Mouse (Mus musculus): Measurements from ENCODE around the gene Sgsm2. TPM values are rescaled to one million over a fixed set of nuclear protein-coding genes. Genes with fewer than 3 reads are reported as not detected.

Sgsm2 gene
- polyA plus RNA-seq, 1 experiment: 14.5 TPM

DNA sequence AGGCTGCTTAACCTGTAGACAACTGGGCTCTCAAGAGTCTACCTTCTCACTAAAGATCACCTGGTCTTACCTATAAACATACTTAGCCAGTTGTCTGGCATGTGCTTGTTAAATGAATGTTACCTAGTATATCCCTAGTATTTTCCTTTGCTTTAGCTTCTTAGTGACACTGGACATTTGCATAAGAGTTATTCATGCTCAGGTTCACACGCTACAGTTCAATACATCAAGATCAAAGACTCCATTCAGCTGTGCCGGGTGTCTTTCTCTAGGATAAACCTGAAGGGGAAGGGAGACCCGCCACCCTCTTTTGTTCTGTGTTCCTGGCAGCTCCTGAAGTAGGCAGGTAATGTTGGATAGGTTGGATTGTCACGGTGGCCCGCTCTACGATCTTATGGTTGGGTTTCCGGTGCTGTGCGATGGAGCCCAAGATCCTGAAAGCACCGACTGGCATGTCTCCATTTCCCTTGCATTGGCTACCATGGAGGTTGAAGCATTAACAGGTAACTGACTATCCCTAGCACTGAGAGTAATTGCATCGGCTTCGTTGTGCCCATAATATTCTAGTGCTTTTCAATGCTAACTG, 67.8 kb downstream of the Sgsm2 start:
- no peak for DNase-seq
- Histone ChIP-seq H3K27ac (ENCODE audit: control insufficient read depth, insufficient read depth, low read length) (peak overlapping the region; percentile 77; the same call in 1 of the 2 replicates), H3K27me3 (ENCODE audit: control insufficient read depth, insufficient read depth, low read length) (no peaks in the 10 kb centered on the region), H3K36me3 (ENCODE audit: control insufficient read depth, insufficient read depth, low read length) (no peaks in the 10 kb centered on the region), H3K4me1 (replicated peaks; ENCODE audit: control insufficient read depth, insufficient read depth, low read length) (peaks cover 33% of the 10 kb centered on the region), H3K4me3 (ENCODE audit: control insufficient read depth, insufficient read depth, low read length) (no peak overlapping the region)
- TF ChIP-seq POLR2A (IDR thresholded peaks at IDR 0.05; ENCODE audit: control insufficient read depth, extremely low read depth, insufficient read depth, low read length, poor library complexity): no peak
- TF ChIP-seq CTCF (IDR thresholded peaks at IDR 0.05; ENCODE audit: borderline replicate concordance, control insufficient read depth, extremely low read depth, insufficient read depth, low read length, poor library complexity): no peak
- 33% methylated on average over 11 of the region's 11 CpGs for WGBS

DNA sequence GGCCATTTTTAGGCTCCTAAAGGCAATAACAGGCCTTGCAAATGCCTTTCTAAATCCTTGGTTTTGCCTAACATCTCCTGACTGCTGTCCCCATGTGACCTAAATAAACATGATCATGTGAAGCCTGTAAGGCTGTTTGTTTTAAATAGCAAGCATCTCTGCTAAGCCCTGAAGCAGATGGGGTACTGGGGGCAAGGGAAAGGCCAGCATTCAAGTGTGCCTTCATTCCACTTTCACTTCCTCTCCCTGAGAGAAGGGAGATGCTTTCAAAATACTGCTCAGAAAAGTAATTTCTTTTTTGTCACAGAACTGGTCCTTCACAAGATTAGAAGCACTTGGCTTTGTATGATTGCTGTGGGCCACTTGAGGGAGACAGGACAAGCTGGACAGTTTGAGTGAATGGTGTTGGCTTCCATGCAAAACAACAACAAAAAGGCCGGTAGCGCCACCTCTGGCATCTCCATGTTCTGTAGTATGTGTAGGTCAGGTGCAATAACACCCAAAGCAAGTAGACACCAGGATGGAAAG, 68.4 kb downstream of the Sgsm2 start:
- H3K27me3 ChIP-seq (ENCODE audit: control insufficient read depth, insufficient read depth, low read length): no peaks in the 10 kb centered on the region
- no peak overlapping the region for H3K4me3 ChIP-seq (ENCODE audit: control insufficient read depth, insufficient read depth, low read length)
- 84% methylated on average over 2 of the region's 2 CpGs for WGBS
- TF ChIP-seq CTCF (IDR thresholded peaks at IDR 0.05; ENCODE audit: borderline replicate concordance, control insufficient read depth, extremely low read depth, insufficient read depth, low read length, poor library complexity) (no peak), POLR2A (IDR thresholded peaks at IDR 0.05; ENCODE audit: control insufficient read depth, extremely low read depth, insufficient read depth, low read length, poor library complexity) (no peak)
- no peak overlapping the region for H3K27ac ChIP-seq (ENCODE audit: control insufficient read depth, insufficient read depth, low read length)
- DNase-seq: no peak
- peaks cover 27% of the 10 kb centered on the region for H3K4me1 ChIP-seq (replicated peaks; ENCODE audit: control insufficient read depth, insufficient read depth, low read length)
- H3K36me3 ChIP-seq (ENCODE audit: control insufficient read depth, insufficient read depth, low read length): no peaks in the 10 kb centered on the region

DNA sequence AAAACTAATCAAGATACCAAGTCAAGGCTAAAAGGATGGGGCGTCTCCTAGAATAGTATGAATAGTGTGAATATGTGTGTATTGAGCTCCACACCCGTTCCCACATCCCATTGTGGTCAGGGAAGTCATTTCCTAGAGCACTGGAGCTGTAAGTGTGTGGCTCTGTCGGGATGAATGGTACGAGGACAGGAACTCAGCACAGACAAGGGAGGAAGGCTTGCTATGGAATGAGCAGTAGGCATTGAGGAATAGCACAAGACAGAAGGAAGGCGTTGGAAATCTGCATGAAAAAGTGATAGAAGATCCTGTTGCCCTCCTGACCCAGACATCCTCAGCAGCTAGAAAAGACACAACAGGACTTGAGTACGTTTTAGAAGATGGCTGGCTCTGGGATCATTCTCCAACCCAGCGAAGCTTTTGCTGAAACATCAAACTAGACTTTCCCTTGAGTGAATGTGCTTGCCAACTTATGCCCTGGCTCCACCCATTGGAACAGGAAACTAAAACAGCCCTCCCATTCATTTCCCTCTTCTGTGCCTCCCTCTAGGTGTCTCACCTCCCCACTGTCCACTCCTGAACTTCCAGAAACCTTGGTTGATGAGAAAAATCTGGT, 69.0 kb downstream of the Sgsm2 start:
- TF ChIP-seq CTCF (IDR thresholded peaks at IDR 0.05; ENCODE audit: borderline replicate concordance, control insufficient read depth, extremely low read depth, insufficient read depth, low read length, poor library complexity) (no peak), POLR2A (IDR thresholded peaks at IDR 0.05; ENCODE audit: control insufficient read depth, extremely low read depth, insufficient read depth, low read length, poor library complexity) (no peak)
- H3K27ac ChIP-seq (ENCODE audit: control insufficient read depth, insufficient read depth, low read length): no peak overlapping the region
- H3K4me1 ChIP-seq (replicated peaks; ENCODE audit: control insufficient read depth, insufficient read depth, low read length): peaks cover 22% of the 10 kb centered on the region
- no peak for DNase-seq
- no peaks in the 10 kb centered on the region for H3K27me3 ChIP-seq (ENCODE audit: control insufficient read depth, insufficient read depth, low read length)
- H3K36me3 ChIP-seq (ENCODE audit: control insufficient read depth, insufficient read depth, low read length): no peaks in the 10 kb centered on the region
- 71% methylated on average over 7 of the region's 7 CpGs for WGBS
- H3K4me3 ChIP-seq (ENCODE audit: control insufficient read depth, insufficient read depth, low read length): no peak overlapping the region

DNA sequence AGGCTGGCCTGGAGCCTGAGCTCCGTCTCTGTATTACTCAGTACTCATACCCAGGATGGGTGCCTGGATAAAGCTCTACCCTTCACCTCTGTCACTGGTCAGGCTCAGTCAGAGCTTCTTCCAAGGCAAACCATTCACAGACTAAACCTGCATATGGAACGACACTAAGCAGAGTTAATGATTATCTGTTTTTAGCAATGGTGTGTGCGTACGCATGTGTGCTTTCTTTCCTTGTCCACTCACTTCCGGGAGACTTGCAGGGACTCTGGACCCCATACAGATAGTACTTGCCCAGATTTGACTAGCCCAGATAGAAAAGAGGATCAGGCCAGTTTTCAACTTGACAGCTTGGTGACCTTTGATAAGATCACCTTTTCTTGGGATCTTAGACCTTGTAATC, 70.2 kb downstream of the Sgsm2 start:
- no peak overlapping the region for H3K27ac ChIP-seq (ENCODE audit: control insufficient read depth, insufficient read depth, low read length)
- no peak for TF ChIP-seq POLR2A (IDR thresholded peaks at IDR 0.05; ENCODE audit: control insufficient read depth, extremely low read depth, insufficient read depth, low read length, poor library complexity)
- TF ChIP-seq CTCF (IDR thresholded peaks at IDR 0.05; ENCODE audit: borderline replicate concordance, control insufficient read depth, extremely low read depth, insufficient read depth, low read length, poor library complexity): no peak
- DNase-seq: no peak

DNA sequence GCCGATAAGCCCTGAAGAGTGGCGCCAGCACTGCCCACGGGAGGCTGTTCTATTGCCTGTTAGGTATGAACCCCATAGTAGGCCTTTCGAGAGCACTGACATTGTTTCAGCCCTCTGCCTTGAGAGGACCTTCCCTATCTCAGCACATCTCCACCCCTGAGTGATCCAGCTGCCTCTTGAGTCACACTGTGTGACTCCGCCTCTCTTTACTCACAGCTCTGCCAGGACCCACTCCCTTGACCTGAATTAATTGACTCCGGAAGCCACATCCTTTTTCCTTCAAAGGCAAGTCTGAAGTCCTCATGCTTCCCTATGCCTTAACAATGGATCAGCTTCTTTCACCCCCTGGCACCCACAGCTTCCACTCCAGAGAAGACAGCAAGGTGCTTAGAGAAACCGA, 70.7 kb downstream of the Sgsm2 start:
- TF ChIP-seq POLR2A (IDR thresholded peaks at IDR 0.05; ENCODE audit: control insufficient read depth, extremely low read depth, insufficient read depth, low read length, poor library complexity) (no peak), CTCF (IDR thresholded peaks at IDR 0.05; ENCODE audit: borderline replicate concordance, control insufficient read depth, extremely low read depth, insufficient read depth, low read length, poor library complexity) (no peak)
- H3K4me1 ChIP-seq (replicated peaks; ENCODE audit: control insufficient read depth, insufficient read depth, low read length): peaks cover 15% of the 10 kb centered on the region
- H3K36me3 ChIP-seq (ENCODE audit: control insufficient read depth, insufficient read depth, low read length): no peaks in the 10 kb centered on the region
- 93% methylated on average over 7 of the region's 7 CpGs for WGBS
- no peak overlapping the region for H3K4me3 ChIP-seq (ENCODE audit: control insufficient read depth, insufficient read depth, low read length)
- DNase-seq: no peak
- H3K27ac ChIP-seq (ENCODE audit: control insufficient read depth, insufficient read depth, low read length): no peak overlapping the region
- no peaks in the 10 kb centered on the region for H3K27me3 ChIP-seq (ENCODE audit: control insufficient read depth, insufficient read depth, low read length)

More for the DNA sequence above, 70.2 kb downstream of the Sgsm2 start:
- Histone ChIP-seq H3K4me3 (ENCODE audit: control insufficient read depth, insufficient read depth, low read length) (no peak overlapping the region), H3K36me3 (ENCODE audit: control insufficient read depth, insufficient read depth, low read length) (no peaks in the 10 kb centered on the region), H3K4me1 (replicated peaks; ENCODE audit: control insufficient read depth, insufficient read depth, low read length) (peaks cover 15% of the 10 kb centered on the region), H3K27me3 (ENCODE audit: control insufficient read depth, insufficient read depth, low read length) (no peaks in the 10 kb centered on the region)
- WGBS: 97% methylated on average over 5 of the region's 5 CpGs

DNA sequence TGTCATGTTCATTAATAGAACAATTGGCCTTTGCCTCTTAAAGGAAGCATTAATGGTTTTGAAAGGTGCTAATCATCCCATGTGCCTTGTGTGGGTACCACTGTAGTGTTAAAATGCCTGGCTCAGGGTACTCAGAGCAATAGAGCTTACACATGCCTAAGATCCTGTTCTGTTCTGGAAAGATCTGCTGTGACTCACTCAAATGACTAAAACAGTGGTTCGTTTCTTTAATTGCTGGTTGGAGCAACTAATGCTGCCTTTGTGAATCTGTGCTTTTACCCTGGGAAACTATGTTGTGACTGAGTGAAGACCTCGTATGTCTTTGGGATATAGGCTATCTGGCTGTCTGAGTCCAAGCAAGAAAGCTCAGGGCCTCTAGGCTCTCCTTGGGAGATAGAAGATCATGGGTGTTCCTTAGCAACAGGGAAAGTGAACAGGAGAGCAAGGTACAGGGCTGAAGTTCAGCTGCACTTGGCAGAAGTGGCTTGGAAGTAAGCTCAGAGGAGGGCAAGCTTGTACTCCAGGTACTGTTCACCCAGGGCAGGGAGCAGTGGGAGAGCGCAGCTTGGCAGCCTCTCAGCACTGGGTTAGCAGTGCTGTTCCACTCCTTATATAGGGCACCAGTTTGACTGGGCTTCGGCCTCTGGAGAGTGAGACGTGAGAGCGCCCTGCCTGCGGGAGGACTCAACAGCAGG, 74.0 kb downstream of the Sgsm2 start:
- Histone ChIP-seq H3K27ac (ENCODE audit: control insufficient read depth, insufficient read depth, low read length) (no peak overlapping the region), H3K27me3 (ENCODE audit: control insufficient read depth, insufficient read depth, low read length) (no peaks in the 10 kb centered on the region), H3K4me3 (ENCODE audit: control insufficient read depth, insufficient read depth, low read length) (no peak overlapping the region), H3K4me1 (replicated peaks; ENCODE audit: control insufficient read depth, insufficient read depth, low read length) (peaks cover 2% of the 10 kb centered on the region; the same call in 1 of the 2 replicates), H3K36me3 (ENCODE audit: control insufficient read depth, insufficient read depth, low read length) (peaks cover 2% of the 10 kb centered on the region; the same call in 1 of the 2 replicates)
- over 99% methylated on average over 7 of the region's 7 CpGs for WGBS
- DNase-seq: no peak
- TF ChIP-seq CTCF (IDR thresholded peaks at IDR 0.05; ENCODE audit: borderline replicate concordance, control insufficient read depth, extremely low read depth, insufficient read depth, low read length, poor library complexity): no peak
- no peak for TF ChIP-seq POLR2A (IDR thresholded peaks at IDR 0.05; ENCODE audit: control insufficient read depth, extremely low read depth, insufficient read depth, low read length, poor library complexity)

Data from thymus, adult 2 months (tissue).